Mouse (Mus musculus): ENCODE results near the gene Ttc28.

GRCm38 (mm10) chr5:111159628-111160321 lies 280.2 kb downstream of the Ttc28 start:
- TF ChIP-seq CTCF (IDR thresholded peaks at IDR 0.05; ENCODE audit: control insufficient read depth, insufficient read depth, insufficient read length) (no peak), USF1 (IDR thresholded peaks at IDR 0.05; ENCODE audit: low read depth) (no peak), MAX (IDR thresholded peaks at IDR 0.05) (no peak), FOSL1 (IDR thresholded peaks at IDR 0.05; ENCODE audit: insufficient read depth, low read length, poor library complexity, severe bottlenecking) (no peak), MYOG (IDR thresholded peaks at IDR 0.05; ENCODE audit: control insufficient read depth, extremely low read depth, insufficient read length) (no peak)
